Mouse (Mus musculus): ENCODE measurements around the gene Tarbp2. TPM values are rescaled to one million over a fixed set of nuclear protein-coding genes. Genes with fewer than 3 reads are reported as not detected.

Tarbp2 gene
- polyA plus RNA-seq, 1 experiment from 2014 or later, result 94.7 TPM

DNA sequence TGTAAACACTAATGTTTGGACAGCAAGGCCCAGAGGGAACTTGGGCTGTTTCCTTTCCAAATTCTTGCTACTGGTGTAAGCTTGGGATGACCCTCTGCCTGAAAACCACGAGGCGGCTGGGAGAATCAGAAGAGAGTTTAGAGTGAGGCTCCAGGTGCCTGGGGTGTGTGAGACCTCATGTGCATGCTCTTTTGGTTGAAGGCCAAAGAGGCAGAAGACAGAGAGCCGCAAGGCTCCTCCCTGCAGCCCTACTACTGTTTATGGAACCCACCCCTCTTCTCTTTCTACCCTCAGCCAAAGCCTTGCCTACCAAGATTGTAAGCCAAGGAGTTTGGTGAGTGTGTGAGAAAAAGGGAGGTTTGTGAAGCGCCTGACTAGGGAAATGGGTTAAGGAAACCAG lies 2.2 kb upstream of the Tarbp2 start:
- WGBS, result 29% methylated on average over 4 of the region's 4 CpGs
- no peaks in the 10 kb centered on the region for H3K9me3 ChIP-seq (replicated peaks)
- ATAC-seq (ENCODE audit: insufficient number of reproducible peaks, low FRiP score, low TSS enrichment, low read depth), result no peak
- H3K4me1 ChIP-seq, result peaks cover 59% of the 10 kb centered on the region
- peak overlapping the region; percentile 95 for H3K4me2 ChIP-seq (replicated peaks)
- peaks cover 5% of the 10 kb centered on the region for H3K36me3 ChIP-seq
- peak overlapping the region; percentile 63 for H3K4me3 ChIP-seq (replicated peaks)
- peak overlapping the region; percentile 50; the same call in 1 of the 2 replicates for H3K9ac ChIP-seq
- H3K27ac ChIP-seq (replicated peaks), result peak overlapping the region; percentile 100; the same call in 1 of the 2 replicates
- no peaks in the 10 kb centered on the region for H3K27me3 ChIP-seq

DNA sequence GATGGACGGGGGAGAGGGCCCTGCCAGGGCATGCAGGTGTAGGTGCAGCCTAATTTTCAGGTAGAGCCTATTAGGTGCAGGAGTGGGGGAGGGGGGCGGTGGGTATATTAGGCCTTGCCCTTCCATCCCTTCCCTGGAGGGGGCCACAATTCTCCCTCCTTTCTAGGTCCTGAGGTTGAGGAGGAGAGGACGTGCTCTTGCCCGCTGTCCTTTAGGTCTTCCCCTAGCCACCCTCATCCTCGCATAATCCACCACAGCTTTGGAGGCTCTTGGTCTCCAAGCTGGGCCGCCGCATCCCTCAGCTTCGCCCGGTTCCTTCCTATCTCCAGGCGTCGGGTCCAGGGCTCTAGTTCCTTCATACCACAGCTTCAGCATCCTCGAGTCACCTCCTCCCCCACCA lies 1.7 kb upstream of the Tarbp2 start:
- no peaks in the 10 kb centered on the region for H3K27me3 ChIP-seq
- H3K4me2 ChIP-seq (replicated peaks), result peak overlapping the region; percentile 95
- peak overlapping the region; percentile 63 for H3K4me3 ChIP-seq (replicated peaks)
- peak overlapping the region; percentile 50 for H3K9ac ChIP-seq
- peaks cover 10% of the 10 kb centered on the region for H3K36me3 ChIP-seq
- WGBS, result under 1% methylated on average over 12 of the region's 12 CpGs
- peaks cover 54% of the 10 kb centered on the region for H3K4me1 ChIP-seq
- peak overlapping the region; percentile 100 for H3K27ac ChIP-seq (replicated peaks)
- H3K9me3 ChIP-seq (replicated peaks), result no peaks in the 10 kb centered on the region
- no peak for ATAC-seq (ENCODE audit: insufficient number of reproducible peaks, low FRiP score, low TSS enrichment, low read depth)

DNA sequence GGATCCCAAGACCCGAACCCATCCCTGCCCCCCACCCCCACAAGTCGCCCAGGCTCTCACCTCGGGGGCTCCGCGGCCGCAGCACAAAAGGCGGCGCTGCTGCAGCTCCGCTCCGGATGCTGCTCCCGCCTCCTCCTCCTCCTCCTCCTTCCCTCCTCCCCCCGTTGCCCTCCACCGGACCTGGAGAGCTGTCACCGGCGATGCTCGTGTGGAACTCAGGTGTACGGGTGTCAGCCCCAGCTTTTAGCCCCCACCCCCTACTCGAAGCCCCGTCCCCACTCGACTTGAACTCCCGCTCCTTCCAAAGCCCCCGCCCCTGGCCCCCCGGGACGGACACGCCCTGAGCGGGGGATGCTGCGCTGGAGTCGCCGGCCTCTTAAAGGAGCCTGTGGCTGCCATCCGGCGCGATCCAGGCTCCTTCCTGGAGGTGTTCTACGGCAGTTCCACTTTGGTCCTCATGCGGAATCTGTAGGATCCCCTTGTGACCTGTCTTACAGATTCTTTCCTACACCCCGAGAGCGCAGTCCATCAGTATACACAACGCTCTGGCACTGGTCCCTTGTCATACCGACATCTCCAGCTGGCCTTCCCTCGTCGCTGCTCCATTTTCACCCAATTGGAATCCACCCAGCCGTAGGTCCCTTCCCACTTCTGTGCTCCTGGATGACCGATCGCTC lies 1.1 kb upstream of the Tarbp2 start, which contains the start of gene Map3k12:
Gene Map3k12, minus strand, starts transcription at position 337 of the 677 bp plus-strand sequence.
- ATAC-seq (ENCODE audit: insufficient number of reproducible peaks, low FRiP score, low TSS enrichment, low read depth), result no peak
- H3K4me3 ChIP-seq (replicated peaks), result peak within 1 kb of the TSS; percentile 63
- H3K27ac ChIP-seq (replicated peaks), result peak within 1 kb of the TSS; percentile 100
- WGBS, result under 1% methylated on average over 43 of the region's 43 CpGs
- H3K27me3 ChIP-seq, result no peaks in the 10 kb centered on the region
- peak within 1 kb of the TSS; percentile 50 for H3K9ac ChIP-seq
- no peaks in the 10 kb centered on the region for H3K9me3 ChIP-seq (replicated peaks)
- peak within 1 kb of the TSS; percentile 95 for H3K4me2 ChIP-seq (replicated peaks)
- peaks cover 16% of the 10 kb centered on the region for H3K36me3 ChIP-seq
- peaks cover 49% of the 10 kb centered on the region for H3K4me1 ChIP-seq

DNA sequence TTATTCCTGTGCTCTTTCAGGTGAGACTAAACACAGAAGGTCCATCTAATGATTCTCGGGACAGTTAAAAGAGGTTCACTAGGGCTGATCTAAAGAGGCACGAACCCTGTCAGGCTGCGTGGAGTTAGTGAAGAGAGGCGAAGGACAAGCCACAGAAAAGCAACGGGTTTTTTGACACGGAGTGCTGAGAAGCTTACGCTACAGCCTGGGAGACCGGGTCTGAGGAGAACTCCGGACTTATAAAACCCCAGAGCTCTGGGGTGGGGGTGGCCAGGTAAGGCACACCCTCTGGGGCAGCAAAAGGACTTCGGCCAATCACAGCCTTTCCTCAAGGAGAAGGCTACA lies 389 bp upstream of the Tarbp2 start:
- H3K4me3 ChIP-seq (replicated peaks), result peak overlapping the region; percentile 63
- H3K27ac ChIP-seq (replicated peaks), result peak overlapping the region; percentile 100
- no peaks in the 10 kb centered on the region for H3K27me3 ChIP-seq
- ATAC-seq (ENCODE audit: insufficient number of reproducible peaks, low FRiP score, low TSS enrichment, low read depth), result no peak
- no peaks in the 10 kb centered on the region for H3K9me3 ChIP-seq (replicated peaks)
- H3K9ac ChIP-seq, result peak overlapping the region; percentile 50
- H3K4me1 ChIP-seq, result peaks cover 41% of the 10 kb centered on the region
- peaks cover 23% of the 10 kb centered on the region for H3K36me3 ChIP-seq
- peak overlapping the region; percentile 95 for H3K4me2 ChIP-seq (replicated peaks)
- WGBS, result 0% methylated on average over 10 of the region's 10 CpGs

- WGBS, result 16% methylated on average over 9 of the region's 9 CpGs
- ATAC-seq (ENCODE audit: insufficient number of reproducible peaks, low FRiP score, low TSS enrichment, low read depth), result no peak
- Histone ChIP-seq H3K27ac (replicated peaks) (peak overlapping the region; percentile 100), H3K4me1 (peaks cover 40% of the 10 kb centered on the region), H3K9me3 (replicated peaks) (no peaks in the 10 kb centered on the region), H3K9ac (peak overlapping the region; percentile 70), H3K27me3 (no peaks in the 10 kb centered on the region), H3K36me3 (peaks cover 27% of the 10 kb centered on the region), H3K4me2 (replicated peaks) (peak overlapping the region; percentile 95), H3K4me3 (replicated peaks) (peak overlapping the region; percentile 63)
These were observed 838 bp downstream of the Tarbp2 start for GRCm38 (mm10) chr15:102518859-102519201.

GRCm38 (mm10) chr15:102519211-102520141 lies 1.5 kb downstream of the Tarbp2 start:
- Histone ChIP-seq H3K4me2 (replicated peaks) (peak overlapping the region; percentile 95), H3K9me3 (replicated peaks) (no peaks in the 10 kb centered on the region), H3K4me1 (peaks cover 40% of the 10 kb centered on the region), H3K4me3 (replicated peaks) (peak overlapping the region; percentile 63), H3K27ac (replicated peaks) (peak overlapping the region; percentile 100), H3K36me3 (peaks cover 33% of the 10 kb centered on the region), H3K9ac (peak overlapping the region; percentile 70), H3K27me3 (no peaks in the 10 kb centered on the region)
- 55% methylated on average over 17 of the region's 17 CpGs for WGBS
- ATAC-seq (ENCODE audit: insufficient number of reproducible peaks, low FRiP score, low TSS enrichment, low read depth), result no peak

GRCm38 (mm10) chr15:102520416-102520815 lies 2.4 kb downstream of the Tarbp2 start:
- Histone ChIP-seq H3K36me3 (peaks cover 35% of the 10 kb centered on the region), H3K4me1 (peaks cover 32% of the 10 kb centered on the region), H3K9me3 (replicated peaks) (no peaks in the 10 kb centered on the region), H3K27ac (replicated peaks) (no peak overlapping the region), H3K9ac (no peak overlapping the region), H3K4me2 (replicated peaks) (no peak overlapping the region), H3K4me3 (replicated peaks) (no peak overlapping the region), H3K27me3 (no peaks in the 10 kb centered on the region)
- WGBS, result 84% methylated on average over 4 of the region's 4 CpGs
- no peak for ATAC-seq (ENCODE audit: insufficient number of reproducible peaks, low FRiP score, low TSS enrichment, low read depth)

GRCm38 (mm10) chr15:102521480-102521879 lies 3.5 kb downstream of the Tarbp2 start:
- no peak overlapping the region for H3K4me2 ChIP-seq (replicated peaks)
- 84% methylated on average over 4 of the region's 4 CpGs for WGBS
- ATAC-seq (ENCODE audit: insufficient number of reproducible peaks, low FRiP score, low TSS enrichment, low read depth), result no peak
- H3K4me1 ChIP-seq, result peaks cover 21% of the 10 kb centered on the region
- no peaks in the 10 kb centered on the region for H3K27me3 ChIP-seq
- H3K4me3 ChIP-seq (replicated peaks), result no peak overlapping the region
- no peak overlapping the region for H3K27ac ChIP-seq (replicated peaks)
- H3K9ac ChIP-seq, result no peak overlapping the region
- peaks cover 39% of the 10 kb centered on the region for H3K36me3 ChIP-seq
- no peaks in the 10 kb centered on the region for H3K9me3 ChIP-seq (replicated peaks)

- Histone ChIP-seq H3K27me3 (no peaks in the 10 kb centered on the region), H3K4me2 (replicated peaks) (no peak within 1 kb of the TSS), H3K4me1 (peaks cover 7% of the 10 kb centered on the region), H3K36me3 (peaks cover 66% of the 10 kb centered on the region), H3K4me3 (replicated peaks) (no peak within 1 kb of the TSS), H3K9ac (no peak within 1 kb of the TSS), H3K27ac (replicated peaks) (no peak within 1 kb of the TSS; the same call in 1 of the 2 replicates), H3K9me3 (replicated peaks) (no peaks in the 10 kb centered on the region)
- 7% methylated on average over 3 of the region's 3 CpGs for WGBS
- ATAC-seq (ENCODE audit: insufficient number of reproducible peaks, low FRiP score, low TSS enrichment, low read depth), result no peak
These were observed 7.0 kb downstream of the Tarbp2 start, which contains the start of gene Npff for GRCm38 (mm10) chr15:102524892-102525485. Gene Npff (minus strand): TSS chr15:102524942.

- H3K9ac ChIP-seq, result no peak overlapping the region
- H3K27ac ChIP-seq (replicated peaks), result no peak overlapping the region
- no peak overlapping the region for H3K4me2 ChIP-seq (replicated peaks)
- H3K4me1 ChIP-seq, result no peaks in the 10 kb centered on the region
- WGBS, result 83% methylated on average over 6 of the region's 6 CpGs
- no peak for ATAC-seq (ENCODE audit: insufficient number of reproducible peaks, low FRiP score, low TSS enrichment, low read depth)
- H3K4me3 ChIP-seq (replicated peaks), result no peak overlapping the region
- H3K9me3 ChIP-seq (replicated peaks), result no peaks in the 10 kb centered on the region
- H3K27me3 ChIP-seq, result no peaks in the 10 kb centered on the region
- H3K36me3 ChIP-seq, result peaks cover 65% of the 10 kb centered on the region
These were observed 8.4 kb downstream of the Tarbp2 start for GRCm38 (mm10) chr15:102526111-102527002.
